Mouse (Mus musculus) kidney, adult 2 months (tissue): ENCODE measurements at regions not wholly inside any gene's neighbourhood (a gene's known extent, or its start where the extent isn't known, plus 50 kb on each side); places are given as distances from the start of the nearest gene placed in this dataset.

Source experiments
- CTCF ChIP-seq: fragments of 200-500 bp; conservative IDR thresholded peaks from 2 replicates; pipeline ENCODE4 v1.5.1; 2011; ENCODE audit warnings: low read depth, mild to moderate bottlenecking, control low read depth, low read length, moderate library complexity, mixed read lengths; ENCODE audit not compliant: insufficient read depth, insufficient read length
- POLR2A ChIP-seq: fragments of 200-500 bp; IDR thresholded peaks from one replicate; pipeline ENCODE4 v1.6.1; 2011; ENCODE audit warnings: low read depth, low read length, control low read depth

GRCm38 (mm10) chr19:15517853-15518252 is 429.3 kb downstream of the Psat1 start:
- no peak for TF ChIP-seq CTCF
- no peak for TF ChIP-seq POLR2A
